Mouse (Mus musculus) adipocyte (in vitro differentiated cells): ENCODE results near the gene Setx.

Source experiments
- DNase-seq: peaks from one replicate; pipeline ENCODE4 v3.0.0-alpha.2; 2016; ENCODE audit warnings: low spot score

Setx gene

DNA sequence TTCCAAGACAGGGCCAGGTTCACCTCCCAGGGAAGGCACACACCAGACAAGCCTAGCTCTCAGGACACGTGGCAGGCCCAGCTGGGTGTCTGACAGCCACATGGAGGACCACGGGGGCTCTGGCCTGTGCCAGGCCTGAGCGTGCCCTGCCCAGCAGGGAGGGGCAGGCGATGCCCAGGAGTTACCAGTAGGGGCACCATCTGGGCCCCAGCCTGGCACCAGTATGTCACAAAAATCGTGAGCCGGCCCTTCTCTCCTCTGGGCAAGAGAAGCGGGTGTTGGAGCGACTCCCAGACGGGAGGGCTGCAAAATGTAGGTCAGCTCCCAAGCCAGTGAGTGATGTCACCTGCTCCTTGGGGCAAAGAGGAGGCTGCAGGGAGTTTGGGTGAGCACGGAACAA lies 93.9 kb downstream of the Setx start:
- peak; percentile 73 for DNase-seq

DNA sequence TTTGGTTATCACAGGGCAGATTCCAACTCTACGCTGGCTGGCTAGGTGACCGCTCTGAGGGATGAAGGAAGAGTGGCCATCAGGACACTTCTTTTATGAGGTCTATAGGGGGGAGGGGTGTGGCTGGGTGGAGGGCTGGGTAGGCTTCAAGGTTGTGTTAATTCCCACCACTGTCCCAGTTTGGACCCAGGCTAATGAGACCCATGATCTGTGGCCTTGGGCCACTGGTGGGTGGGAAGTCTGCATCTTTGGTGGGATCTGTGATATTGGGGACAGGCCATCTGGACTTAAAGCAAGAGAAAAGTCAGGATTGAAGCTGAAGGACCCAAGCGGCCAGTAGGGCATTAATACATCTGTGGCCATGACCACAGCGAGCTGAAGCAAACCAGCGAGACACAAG lies 94.8 kb downstream of the Setx start:
- DNase-seq = no peak

DNA sequence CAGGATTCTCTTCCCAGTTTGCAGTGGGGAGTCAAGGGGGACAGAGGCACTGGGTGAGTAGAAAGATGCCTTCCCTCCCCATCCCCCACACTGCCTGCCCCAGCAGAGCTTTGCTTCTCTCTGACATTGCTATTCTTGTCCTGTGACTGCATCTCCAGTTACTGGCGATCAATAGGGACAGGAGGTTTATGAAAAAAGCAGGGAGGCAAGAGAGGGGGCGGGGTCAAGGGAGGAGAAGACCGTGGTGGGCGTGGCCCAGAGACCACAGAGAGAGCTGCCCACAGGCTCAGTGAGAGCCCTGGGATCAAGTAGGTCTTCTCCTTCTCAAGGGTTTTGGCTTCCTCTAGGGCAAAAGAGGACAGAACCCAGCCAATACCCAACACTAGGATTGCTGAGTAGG lies 98.3 kb downstream of the Setx start:
- DNase-seq = no peak

DNA sequence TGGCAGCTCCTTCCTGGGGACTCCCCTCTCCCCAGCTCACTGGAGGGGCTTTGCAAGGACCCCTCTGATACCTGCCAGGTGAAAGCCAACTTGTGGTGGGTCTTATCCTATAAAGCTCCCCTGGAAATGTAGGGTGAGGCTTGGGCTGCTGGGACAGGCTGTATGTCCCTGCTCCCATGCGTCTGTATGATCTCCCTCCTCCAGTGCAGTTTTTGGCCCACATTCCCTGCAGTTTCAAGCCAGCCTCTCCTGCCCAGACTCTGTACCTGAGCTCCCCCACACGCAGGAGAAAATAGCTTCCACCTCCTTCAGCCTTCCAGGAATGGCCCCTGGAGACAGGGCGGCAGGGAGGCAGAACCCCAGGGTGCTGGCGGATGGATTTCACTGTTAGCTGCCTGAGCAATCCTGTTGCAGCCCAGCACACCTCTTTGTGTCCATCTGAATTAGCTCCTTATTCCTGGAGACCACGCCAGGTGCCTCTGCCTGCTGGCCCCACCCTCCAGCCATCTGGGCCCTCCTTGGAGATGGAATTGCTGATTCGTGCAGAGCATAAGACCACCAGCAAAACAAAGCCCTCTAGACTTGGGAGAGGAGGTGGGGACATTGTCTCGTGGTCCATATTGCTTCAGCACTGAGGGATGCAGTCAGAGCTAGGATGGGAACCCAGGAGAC lies 99.7 kb downstream of the Setx start:
- no peak for DNase-seq

DNA sequence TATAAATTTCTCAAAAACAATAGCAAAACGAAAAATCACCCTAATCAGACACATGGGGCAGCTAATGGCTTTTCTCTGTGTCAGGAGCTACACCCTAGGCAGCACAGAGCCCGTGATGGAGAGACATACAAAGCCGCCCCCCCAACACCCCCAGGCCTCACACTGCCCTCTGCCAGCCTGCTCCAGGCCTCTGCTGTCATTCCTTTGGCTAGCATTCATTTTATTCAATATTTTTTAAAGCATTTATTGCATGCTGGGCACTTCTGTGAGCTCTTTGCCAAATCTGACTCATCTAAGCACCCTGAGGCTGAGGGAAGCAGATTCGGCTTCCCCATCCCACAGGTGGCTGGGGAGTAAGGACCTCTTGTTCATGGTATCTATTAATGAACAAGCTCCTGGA lies 102.7 kb downstream of the Setx start:
- no peak for DNase-seq

DNA sequence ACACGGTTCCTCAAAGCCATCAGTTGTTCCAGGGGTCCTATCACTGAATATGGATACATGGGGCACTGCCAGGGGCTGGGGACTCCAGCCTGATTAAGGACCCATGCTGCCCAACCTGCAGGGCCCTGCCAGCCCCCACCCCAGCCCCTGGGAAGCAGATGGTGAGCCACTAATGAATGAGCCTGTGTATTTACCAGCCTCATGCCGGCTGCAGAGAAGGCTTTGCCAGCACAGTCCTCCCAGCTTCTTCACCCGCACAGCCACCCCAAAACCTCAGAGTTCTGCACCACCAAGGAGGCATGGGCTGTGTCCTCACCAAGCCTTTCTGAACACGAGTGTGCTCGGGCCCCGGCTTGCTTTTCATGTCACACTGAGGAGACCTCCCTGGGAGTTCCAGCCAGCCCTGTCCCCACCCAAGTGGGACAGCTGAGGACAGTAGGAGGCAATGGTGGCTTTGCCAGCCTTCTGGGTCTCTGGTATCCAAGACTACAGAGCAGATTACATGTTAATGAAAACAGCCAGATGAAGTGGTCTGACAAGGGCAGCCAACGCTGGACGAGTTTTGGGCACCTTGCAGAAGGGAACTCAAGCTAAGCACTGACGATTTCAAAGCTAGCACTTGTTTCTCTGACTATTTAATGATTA lies 106.3 kb downstream of the Setx start:
- no peak for DNase-seq
